Mouse (Mus musculus) G1E (cell line): Measurements from ENCODE around the gene Erich6.

Experiments used
- CTCF ChIP-seq: IDR thresholded peaks from 2 replicates; pipeline ENCODE4 v1.5.1; 2012; ENCODE audit warnings: low read depth, low read length, inconsistent platforms, mixed read lengths
- GATA1 ChIP-seq: IDR thresholded peaks from 2 replicates; pipeline ENCODE4 v1.6.1; 2012; ENCODE audit warnings: borderline replicate concordance, low read length, inconsistent platforms, mixed read lengths
- TAL1 ChIP-seq: conservative IDR thresholded peaks from 2 replicates; pipeline ENCODE4 v1.6.1; 2012; ENCODE audit warnings: low read depth, low read length, inconsistent platforms, mixed read lengths

GRCm38 (mm10) chr3:58624981-58625380 is 12.0 kb downstream of the Erich6 start:
- TF ChIP-seq TAL1 (no peak), CTCF (no peak), GATA1 (no peak)
